Mouse (Mus musculus) kidney, embryonic 16.5 days (tissue): Measurements from ENCODE around the gene Nr2e1. TPM values are rescaled to one million over a fixed set of nuclear protein-coding genes. Genes with fewer than 3 reads are reported as not detected.

Source experiments
- ATAC-seq: fragments of 200-750 bp; cut with Nextera tagmentation; 2 replicates; pipeline ENCODE4 v1.8.0; 2017; ENCODE audit warnings: moderate TSS enrichment; ENCODE audit not compliant: low FRiP score, low TSS enrichment
- H3K27ac ChIP-seq: fragments of 300-500 bp; sonication (generic); 2 replicates; pipeline ENCODE4 v1.5.1; 2014; ENCODE audit warnings: low read length
- H3K27me3 ChIP-seq: fragments of 300-500 bp; sonication (generic); 2 replicates; pipeline ENCODE4 v1.6.1; 2014; ENCODE audit warnings: low read length, control low read depth, mixed read lengths; ENCODE audit not compliant: insufficient read depth
- H3K36me3 ChIP-seq: fragments of 300-500 bp; sonication (generic); 2 replicates; pipeline ENCODE4 v1.6.1; 2014; ENCODE audit warnings: low read length, control low read depth, mixed read lengths; ENCODE audit not compliant: insufficient read depth
- H3K4me1 ChIP-seq: fragments of 300-500 bp; sonication (generic); 2 replicates; pipeline ENCODE4 v1.6.1; 2014; ENCODE audit warnings: low read length, control low read depth, mixed read lengths; ENCODE audit not compliant: insufficient read depth
- H3K4me2 ChIP-seq: fragments of 300-500 bp; sonication (generic); replicated peaks from 2 replicates; pipeline ENCODE4 v1.6.1; 2014; ENCODE audit warnings: low read depth, low read length
- H3K4me3 ChIP-seq: fragments of 300-500 bp; sonication (generic); 2 replicates; pipeline ENCODE4 v1.5.1; 2014; ENCODE audit warnings: mild to moderate bottlenecking, low read length
- H3K9ac ChIP-seq: fragments of 300-500 bp; sonication (generic); replicated peaks from 2 replicates; pipeline ENCODE4 v1.6.1; 2014; ENCODE audit warnings: low read length
- H3K9me3 ChIP-seq: fragments of 300-500 bp; sonication (generic); 2 replicates; pipeline ENCODE4 v1.6.1; 2016; ENCODE audit warnings: low read length, control low read depth
- WGBS: fragments of 180-500 bp; shearing (Covaris S2); extraction: QIAGEN DNeasy Blood & Tissue Kit; methylation state at CpG from one replicate; pipeline ENCODE4 v1.1.7; 2014; 5-methylcytosine and 5-hydroxymethylcytosine counted together
- polyA plus RNA-seq: library from polyadenylated mRNA; unstranded; fragments of >200 nt; fragmentation: Nextera tagmentation; extraction: Ambion mirVana; gene quantifications from 2 replicates; pipeline ENCODE4 v1.2.1, GENCODE M21; 2015

Gene Nr2e1
- polyA plus RNA-seq, 1 experiment from 2014 or later, result not detected

- peak overlapping the region; percentile 20; the same call in 1 of the 2 replicates for H3K4me2 ChIP-seq
Measured at GRCm38 (mm10) chr10:42580131-42580950, 3.1 kb downstream of the Nr2e1 start.

DNA sequence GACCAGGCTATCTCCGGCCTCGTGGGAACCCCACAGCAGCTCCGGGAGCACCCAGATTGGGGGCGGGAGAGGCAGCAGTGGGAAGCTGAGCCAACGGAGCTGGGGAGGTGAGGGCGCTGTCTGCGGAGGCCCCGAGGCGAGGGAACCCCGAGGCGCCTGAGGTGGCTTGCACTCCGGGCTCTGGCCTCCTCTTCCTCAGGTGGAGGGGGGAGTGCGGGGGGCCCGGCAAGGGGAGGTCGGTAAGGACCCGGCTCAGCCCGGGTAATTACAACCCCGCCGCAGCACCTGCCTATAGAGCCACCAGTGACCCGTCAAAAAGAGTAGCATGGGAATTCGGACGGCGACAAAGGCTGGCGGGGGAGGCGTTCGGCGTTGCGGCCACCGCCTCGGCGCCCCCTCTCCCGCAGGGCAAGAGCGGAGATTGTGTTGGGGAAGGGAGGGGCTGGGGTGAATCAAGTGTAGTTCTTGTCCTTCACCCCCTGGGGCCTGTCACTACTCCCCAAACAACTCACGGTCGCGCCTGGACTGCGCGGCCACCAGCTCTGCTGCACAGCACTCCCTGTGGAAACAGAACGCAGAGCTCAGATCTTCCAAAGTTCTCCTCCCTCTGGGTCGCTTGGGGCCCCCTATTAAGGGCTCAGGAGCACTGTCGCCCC is 3.8 kb downstream of the Nr2e1 start:
- Histone ChIP-seq H3K4me3 (0 out of 2 replicates have a peak overlapping the region, but pooled peaks have one; percentile 1), H3K36me3 (no peaks in the 10 kb centered on the region), H3K4me1 (peaks cover 21% of the 10 kb centered on the region), H3K27ac (no peak overlapping the region), H3K27me3 (peaks cover 99% of the 10 kb centered on the region), H3K4me2 (peak overlapping the region; percentile 20), H3K9ac (no peak overlapping the region), H3K9me3 (no peaks in the 10 kb centered on the region)
- WGBS, result under 1% methylated on average over 41 of the region's 41 CpGs
- ATAC-seq, result peak; percentile 57

More at GRCm38 (mm10) chr10:42580131-42580950, 3.1 kb downstream of the Nr2e1 start:
- H3K9ac ChIP-seq, result no peak overlapping the region
- no peak overlapping the region for H3K27ac ChIP-seq
- H3K4me1 ChIP-seq, result peaks cover 21% of the 10 kb centered on the region
- H3K27me3 ChIP-seq, result peaks cover 99% of the 10 kb centered on the region
- no peaks in the 10 kb centered on the region for H3K36me3 ChIP-seq
- 0 out of 2 replicates have a peak overlapping the region, but pooled peaks have one; percentile 1 for H3K4me3 ChIP-seq
- no peaks in the 10 kb centered on the region for H3K9me3 ChIP-seq
- ATAC-seq, result no peak
- WGBS, result under 1% methylated on average over 29 of the region's 29 CpGs

GRCm38 (mm10) chr10:42578698-42579474 is 4.5 kb downstream of the Nr2e1 start:
- Histone ChIP-seq H3K9ac (no peak overlapping the region), H3K4me1 (peaks cover 15% of the 10 kb centered on the region), H3K4me2 (peak overlapping the region; percentile 20; the same call in 1 of the 2 replicates), H3K36me3 (no peaks in the 10 kb centered on the region), H3K27ac (no peak overlapping the region), H3K27me3 (peaks cover 99% of the 10 kb centered on the region), H3K4me3 (no peak overlapping the region), H3K9me3 (no peaks in the 10 kb centered on the region)
- ATAC-seq, result no peak
- 1% methylated on average over 22 of the region's 22 CpGs for WGBS

DNA sequence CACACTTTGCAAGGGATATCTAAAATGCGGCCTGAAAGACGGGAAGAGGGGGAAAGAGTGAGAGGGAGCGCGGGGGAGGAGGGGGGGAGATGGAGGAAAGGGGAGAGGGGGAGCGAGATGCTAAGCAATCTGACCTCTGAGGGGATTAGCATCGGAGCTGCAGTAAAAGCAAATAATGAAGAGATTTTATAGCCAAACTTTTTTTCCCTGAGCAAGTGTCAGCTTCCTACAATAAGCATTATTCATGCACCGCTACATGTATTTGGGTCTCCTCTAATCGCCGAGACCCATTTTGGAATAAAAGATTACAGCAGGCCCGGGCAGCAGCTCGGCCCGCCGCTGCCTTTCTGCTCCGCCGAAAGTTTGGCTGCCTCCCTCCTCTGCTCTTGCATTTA is 5.2 kb downstream of the Nr2e1 start:
- Histone ChIP-seq H3K36me3 (no peaks in the 10 kb centered on the region), H3K9me3 (no peaks in the 10 kb centered on the region), H3K27ac (no peak overlapping the region), H3K4me1 (peaks cover 11% of the 10 kb centered on the region), H3K4me2 (no peak overlapping the region), H3K4me3 (no peak overlapping the region), H3K27me3 (peaks cover 99% of the 10 kb centered on the region), H3K9ac (no peak overlapping the region)
- no peak for ATAC-seq
- WGBS, result 2% methylated on average over 15 of the region's 15 CpGs

DNA sequence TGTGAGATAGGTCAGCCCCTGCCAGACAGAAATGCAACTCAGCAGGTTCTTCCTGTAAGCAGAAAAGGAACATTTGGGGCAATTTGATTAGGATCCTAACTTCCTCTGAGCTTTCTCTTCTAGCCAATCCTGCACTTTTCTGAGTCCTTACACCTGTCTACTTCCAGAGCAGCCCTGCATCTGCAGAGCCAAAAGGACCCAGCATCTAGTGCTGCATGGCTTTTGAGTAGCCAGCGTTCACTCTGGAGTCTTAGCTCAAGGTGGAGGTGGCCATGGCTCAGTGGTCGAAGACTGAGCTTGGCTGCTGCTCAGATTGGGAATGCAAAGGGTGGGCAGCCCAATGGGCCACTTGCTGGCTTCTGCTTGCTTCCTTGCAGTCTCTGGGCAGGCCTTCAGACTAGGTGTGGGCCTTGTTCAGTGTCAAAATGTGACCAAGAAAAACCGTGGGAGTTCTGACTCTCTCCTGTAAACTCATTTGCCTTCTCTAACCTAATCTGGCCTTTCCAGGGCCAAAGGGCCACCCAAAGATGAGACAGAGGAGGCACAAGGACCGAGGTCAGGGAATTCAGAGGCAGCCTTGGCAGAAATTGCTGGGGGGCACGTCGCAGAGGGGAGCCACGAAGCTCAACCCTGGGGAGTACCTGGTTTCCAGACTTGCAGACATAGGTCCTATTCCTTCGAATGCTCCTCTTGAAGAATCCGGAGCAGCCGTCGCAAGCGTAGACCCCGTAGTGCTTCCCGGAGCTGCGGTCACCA is 5.7 kb downstream of the Nr2e1 start:
- Histone ChIP-seq H3K4me1 (peaks cover 7% of the 10 kb centered on the region; the same call in 1 of the 2 replicates), H3K27me3 (peaks cover 99% of the 10 kb centered on the region), H3K4me3 (no peak overlapping the region), H3K4me2 (no peak overlapping the region), H3K9me3 (no peaks in the 10 kb centered on the region), H3K27ac (no peak overlapping the region), H3K9ac (no peak overlapping the region), H3K36me3 (no peaks in the 10 kb centered on the region)
- WGBS, result 1% methylated on average over 15 of the region's 15 CpGs
- ATAC-seq, result no peak

DNA sequence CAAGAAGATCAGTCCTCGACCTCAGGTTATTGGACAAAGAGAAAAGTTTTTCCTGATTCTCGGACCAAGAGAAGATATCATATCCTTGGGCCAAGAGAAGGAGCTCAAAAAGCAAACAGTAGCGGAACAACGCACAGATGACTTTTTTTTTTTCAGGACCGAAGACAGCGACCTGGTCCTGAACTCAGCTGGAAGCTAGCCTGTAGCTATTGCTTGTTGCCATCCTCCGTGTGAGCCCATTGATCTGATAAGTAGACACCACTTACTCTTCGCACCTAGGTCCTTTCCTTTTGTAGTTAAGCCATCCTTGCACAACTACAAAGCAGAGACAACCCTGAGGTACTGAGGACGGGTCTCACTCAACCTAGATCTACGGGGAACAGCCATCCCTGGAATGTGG is 8.8 kb downstream of the Nr2e1 start:
- ATAC-seq, result no peak
- H3K4me3 ChIP-seq, result no peak overlapping the region
- no peaks in the 10 kb centered on the region for H3K36me3 ChIP-seq
- H3K9ac ChIP-seq, result no peak overlapping the region
- 4% methylated on average over 10 of the region's 10 CpGs for WGBS
- no peak overlapping the region for H3K27ac ChIP-seq
- no peaks in the 10 kb centered on the region for H3K9me3 ChIP-seq
- H3K4me1 ChIP-seq, result 0 out of 2 replicates have a peak, but pooled peaks cover 3% of the 10 kb centered on the region
- peaks cover 97% of the 10 kb centered on the region for H3K27me3 ChIP-seq
- H3K4me2 ChIP-seq, result no peak overlapping the region

DNA sequence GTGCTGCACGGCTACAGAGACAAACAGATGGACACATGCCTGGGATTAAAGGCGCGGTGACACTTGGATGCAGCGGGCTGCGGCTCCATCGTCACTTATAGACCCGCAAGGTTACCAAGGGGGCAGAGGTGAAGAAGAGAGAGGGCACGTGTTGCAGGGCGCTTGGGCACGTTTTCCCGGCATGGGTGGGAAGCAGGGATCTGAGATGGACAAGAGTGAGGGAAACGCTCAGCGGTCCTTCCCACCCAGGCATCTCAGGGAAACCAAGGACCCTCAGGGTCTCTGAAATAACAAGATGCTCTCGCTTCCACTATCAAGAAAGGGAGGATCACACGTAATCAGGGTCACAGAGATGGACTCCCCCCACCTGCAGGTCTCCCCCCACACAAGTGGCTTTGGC is 10.5 kb downstream of the Nr2e1 start:
- Histone ChIP-seq H3K27ac (no peak overlapping the region), H3K27me3 (peaks cover 96% of the 10 kb centered on the region), H3K4me2 (no peak overlapping the region), H3K9ac (no peak overlapping the region), H3K9me3 (no peaks in the 10 kb centered on the region), H3K36me3 (no peaks in the 10 kb centered on the region), H3K4me3 (no peak overlapping the region), H3K4me1 (no peaks in the 10 kb centered on the region)
- WGBS, result 2% methylated on average over 15 of the region's 15 CpGs
- no peak for ATAC-seq

GRCm38 (mm10) chr10:42572567-42572966 is 10.9 kb downstream of the Nr2e1 start:
- Histone ChIP-seq H3K9ac (no peak overlapping the region), H3K4me3 (no peak overlapping the region), H3K4me2 (no peak overlapping the region), H3K9me3 (no peaks in the 10 kb centered on the region), H3K36me3 (no peaks in the 10 kb centered on the region), H3K4me1 (no peaks in the 10 kb centered on the region), H3K27me3 (peaks cover 94% of the 10 kb centered on the region), H3K27ac (no peak overlapping the region)
- no peak for ATAC-seq
- WGBS, result under 1% methylated on average over 20 of the region's 20 CpGs

GRCm38 (mm10) chr10:42562272-42562671 is 21.2 kb downstream of the Nr2e1 start:
- Histone ChIP-seq H3K27ac (no peak overlapping the region), H3K36me3 (no peaks in the 10 kb centered on the region), H3K4me3 (no peak overlapping the region), H3K9ac (no peak overlapping the region), H3K9me3 (no peaks in the 10 kb centered on the region), H3K4me2 (no peak overlapping the region), H3K4me1 (no peaks in the 10 kb centered on the region), H3K27me3 (peaks cover 43% of the 10 kb centered on the region)
- ATAC-seq, result peak; percentile 54; the same call in 1 of the 2 replicates
- 2% methylated on average over 12 of the region's 12 CpGs for WGBS
